Mouse (Mus musculus) forebrain, embryonic 15.5 days (tissue): ENCODE measurements at regions not wholly inside any gene's neighbourhood (a gene's known extent, or its start where the extent isn't known, plus 50 kb on each side); places are given as distances from the start of the nearest gene placed in this dataset.

ENCODE experiments used
- ATAC-seq: fragments of 200-750 bp; cut with Nextera tagmentation; replicated peaks from 2 replicates; pipeline ENCODE4 v1.8.0; 2017; ENCODE audit warnings: mild to moderate bottlenecking, moderate TSS enrichment, moderate library complexity
- H3K27ac ChIP-seq: fragments of 300-500 bp; sonication (generic); replicated peaks from 2 replicates; pipeline ENCODE4 v1.5.1; 2015; ENCODE audit warnings: mild to moderate bottlenecking, inconsistent platforms
- H3K27me3 ChIP-seq: fragments of 300-500 bp; sonication (generic); 2 replicates; pipeline ENCODE4 v1.6.1; 2015; ENCODE audit warnings: inconsistent platforms
- H3K36me3 ChIP-seq: fragments of 300-500 bp; sonication (generic); 2 replicates; pipeline ENCODE4 v1.6.1; 2015; ENCODE audit warnings: mild to moderate bottlenecking, inconsistent platforms
- H3K4me1 ChIP-seq: fragments of 300-500 bp; sonication (generic); 2 replicates; pipeline ENCODE4 v1.6.1; 2015; ENCODE audit warnings: inconsistent platforms
- H3K4me2 ChIP-seq: fragments of 300-500 bp; sonication (generic); replicated peaks from 2 replicates; pipeline ENCODE4 v1.6.1; 2015; ENCODE audit warnings: mild to moderate bottlenecking, inconsistent platforms
- H3K4me3 ChIP-seq: fragments of 300-500 bp; sonication (generic); 2 replicates; pipeline ENCODE4 v1.5.1; 2015; ENCODE audit warnings: mild to moderate bottlenecking, inconsistent platforms
- H3K9ac ChIP-seq: fragments of 300-500 bp; sonication (generic); replicated peaks from 2 replicates; pipeline ENCODE4 v1.6.1; 2015; ENCODE audit warnings: mild to moderate bottlenecking, inconsistent platforms
- H3K9me3 ChIP-seq: fragments of 300-500 bp; sonication (generic); 2 replicates; pipeline ENCODE4 v1.6.1; 2016; ENCODE audit warnings: inconsistent platforms
- WGBS: fragments of 180-500 bp; shearing (Covaris S2); methylation state at CpG from one replicate; pipeline ENCODE4 v1.1.7; 2015; ENCODE audit warnings: mixed read lengths; 5-methylcytosine and 5-hydroxymethylcytosine counted together

- ATAC-seq, result no peak
- Histone ChIP-seq H3K4me1 (no peaks in the 10 kb centered on the region), H3K27ac (no peak overlapping the region), H3K27me3 (no peaks in the 10 kb centered on the region), H3K9ac (no peak overlapping the region), H3K9me3 (no peaks in the 10 kb centered on the region), H3K36me3 (no peaks in the 10 kb centered on the region), H3K4me3 (no peak overlapping the region), H3K4me2 (no peak overlapping the region)
- WGBS, result 72% methylated on average over 2 of the region's 2 CpGs
Observed at GRCm38 (mm10) chr11:21422281-21422878, 51.4 kb upstream of the Ugp2 start.
